Mouse (Mus musculus) A20 (cell line): ENCODE measurements at regions not wholly inside any gene's neighbourhood (a gene's known extent, or its start where the extent isn't known, plus 50 kb on each side); places are given as distances from the start of the nearest gene placed in this dataset.
A peak's percentile ranks its signal among the peaks of the same experiment; 100 is the strongest.

Source experiments
- DNase-seq: peaks from one replicate; pipeline ENCODE4 v3.0.0-alpha.2; 2011; ENCODE audit warnings: low read depth, low spot score

DNA sequence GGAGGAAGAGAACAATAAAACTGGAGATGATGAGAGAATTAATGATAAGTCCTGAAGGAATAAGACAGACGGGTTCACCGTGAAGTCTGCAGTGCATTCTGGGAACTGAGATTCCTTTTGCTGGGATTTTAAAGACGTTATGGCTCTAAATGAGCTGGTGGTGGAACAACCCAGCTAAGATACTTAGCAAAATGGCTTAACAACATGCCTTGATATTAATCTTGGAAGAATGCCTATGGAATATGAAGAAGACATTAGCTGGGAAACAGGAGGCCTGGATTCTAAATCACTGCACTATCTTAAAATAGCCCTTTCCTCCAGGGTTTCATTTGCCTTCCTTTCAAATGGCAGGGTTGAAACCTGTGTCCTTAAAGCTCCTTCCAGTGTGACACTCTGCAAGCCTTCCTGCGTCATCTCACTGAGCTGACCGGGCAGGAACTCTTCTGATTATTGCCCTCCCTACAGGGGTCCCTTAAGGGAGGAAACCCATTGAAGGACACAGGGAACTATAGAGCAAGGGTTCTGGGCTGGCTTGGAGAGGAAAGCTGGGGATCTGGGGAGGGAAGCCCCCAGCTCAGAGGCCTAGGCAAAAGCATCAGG is 323.9 kb upstream of the Trib2 start:
- DNase-seq: no peak

DNA sequence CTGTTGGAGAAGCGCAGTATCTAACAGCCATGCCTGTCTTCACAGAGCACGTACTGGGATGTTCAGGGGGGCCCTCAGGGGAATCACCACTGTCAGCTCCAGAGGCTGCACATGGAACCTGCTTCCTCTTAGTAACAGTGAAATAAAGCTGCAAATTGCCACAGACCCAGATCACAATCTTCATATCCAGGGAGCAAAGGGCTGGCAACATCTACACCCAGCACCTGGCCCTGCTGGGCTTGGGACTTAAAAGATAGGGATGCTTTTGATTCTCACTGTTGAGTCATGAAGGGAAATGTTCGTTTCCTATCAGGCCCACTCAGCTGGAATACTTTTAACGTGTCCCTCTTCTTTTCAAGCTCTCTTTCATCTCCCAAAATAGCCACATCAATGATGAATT is 322.4 kb upstream of the Trib2 start:
- no peak for DNase-seq

DNA sequence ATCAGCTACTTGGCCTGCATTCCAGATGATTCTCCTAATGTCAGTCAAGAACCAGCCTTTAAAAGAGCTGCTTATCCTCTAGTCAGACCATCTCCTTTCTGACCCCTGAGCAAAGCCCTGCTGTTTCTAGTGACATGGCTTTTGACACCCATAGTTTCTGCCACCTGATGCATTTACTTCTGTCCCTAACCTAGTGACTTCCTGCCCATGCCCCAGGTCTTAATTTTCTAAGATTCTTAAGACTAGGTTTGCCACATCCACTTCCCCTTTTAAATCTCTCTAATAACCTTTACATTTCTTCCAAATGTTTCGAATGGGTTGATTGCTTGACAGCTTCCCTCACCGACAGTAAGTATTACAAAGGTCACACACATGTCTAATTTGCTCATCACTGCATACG is 321.1 kb upstream of the Trib2 start:
- DNase-seq: peak; percentile 46

DNA sequence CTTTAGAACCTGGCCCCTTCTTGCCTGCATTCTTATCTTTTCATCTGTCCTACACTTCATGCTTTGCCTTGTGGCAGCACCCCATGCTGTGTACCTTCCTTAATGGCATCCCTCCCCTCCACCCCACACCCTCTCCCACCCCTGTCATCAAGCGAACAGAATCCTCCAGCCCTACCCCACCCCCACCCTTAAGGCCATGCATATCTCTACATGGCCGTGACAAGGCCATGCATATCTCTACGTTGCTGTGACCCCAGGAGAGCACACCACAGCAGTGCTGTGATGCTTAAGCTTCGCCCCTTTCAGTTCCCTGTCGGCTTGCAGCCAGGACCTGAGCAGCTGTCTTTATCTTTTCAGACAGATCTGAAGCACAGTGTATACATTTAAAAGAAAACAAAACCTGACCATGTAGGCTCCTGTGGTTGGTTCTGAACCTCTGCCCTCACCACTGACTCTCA is 319.5 kb upstream of the Trib2 start:
- peak; percentile 71 for DNase-seq

DNA sequence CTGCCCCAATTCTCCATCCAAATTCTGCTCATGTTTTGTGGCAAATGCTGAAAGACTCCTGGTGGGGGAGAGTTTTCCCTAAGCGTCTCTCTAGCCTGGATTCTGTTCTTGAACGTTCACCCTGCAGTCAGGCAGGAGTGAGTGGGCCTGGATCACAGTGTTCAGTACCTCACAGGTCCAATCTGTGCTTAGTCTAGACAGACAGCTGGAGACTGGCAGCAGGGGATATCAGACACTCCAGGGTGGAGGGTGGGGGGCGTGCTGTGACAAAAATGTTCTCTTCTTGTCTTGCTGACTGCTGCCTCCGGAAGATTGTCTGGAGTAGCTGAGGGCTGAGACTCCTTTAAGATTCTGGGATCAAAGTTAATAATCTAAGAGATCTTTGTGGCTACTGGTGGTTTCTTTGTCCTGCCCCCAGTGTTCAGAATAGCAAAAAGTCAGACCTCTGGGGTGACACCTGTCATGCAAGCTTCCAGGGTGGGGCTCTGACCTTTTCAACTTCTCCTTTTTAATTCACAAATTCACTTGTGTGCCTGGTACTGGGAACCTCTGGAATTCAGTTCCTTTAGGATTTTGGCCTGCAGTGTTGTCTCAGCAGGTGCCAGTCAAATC is 319.0 kb upstream of the Trib2 start:
- peak; percentile 64 for DNase-seq

DNA sequence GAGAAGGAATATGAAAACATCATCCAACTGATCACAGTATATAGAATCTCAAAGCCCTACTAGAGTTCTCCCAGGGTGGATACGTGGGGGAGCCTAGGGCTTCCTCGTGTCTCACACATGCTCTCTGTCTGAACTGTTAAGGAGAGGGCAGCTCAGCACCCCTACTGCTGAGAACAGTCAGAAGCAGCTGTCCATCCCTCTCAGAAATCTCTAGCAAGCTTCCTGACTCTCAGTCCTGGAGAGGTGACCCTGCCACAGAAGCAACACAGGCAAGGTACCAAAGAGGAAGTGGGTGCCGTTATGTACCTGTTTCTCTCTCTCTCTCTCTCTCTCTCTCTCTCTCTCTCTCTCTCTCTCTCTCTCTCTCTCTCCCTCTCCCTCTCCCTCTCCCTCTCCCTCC is 317.7 kb upstream of the Trib2 start:
- DNase-seq: peak; percentile 44

DNA sequence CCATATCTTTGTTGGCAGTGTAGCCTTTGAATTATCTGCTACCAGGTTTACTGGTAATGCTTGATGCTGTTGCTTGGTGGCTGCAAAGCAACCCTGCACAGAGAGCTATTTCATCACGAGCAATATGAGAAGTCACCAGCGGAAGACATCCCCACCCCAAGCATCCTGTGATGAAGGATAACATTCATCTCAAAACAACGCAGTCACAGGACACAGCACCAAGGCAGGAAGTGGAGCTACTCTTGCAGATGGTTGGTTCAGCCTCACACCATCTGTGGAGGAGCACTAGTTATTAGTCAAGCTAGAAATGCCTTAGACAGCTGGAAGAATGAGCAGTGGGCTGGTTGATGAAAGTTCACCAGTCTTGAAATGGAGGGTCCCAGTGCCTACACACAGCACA is 316.5 kb upstream of the Trib2 start:
- peak; percentile 71 for DNase-seq

DNA sequence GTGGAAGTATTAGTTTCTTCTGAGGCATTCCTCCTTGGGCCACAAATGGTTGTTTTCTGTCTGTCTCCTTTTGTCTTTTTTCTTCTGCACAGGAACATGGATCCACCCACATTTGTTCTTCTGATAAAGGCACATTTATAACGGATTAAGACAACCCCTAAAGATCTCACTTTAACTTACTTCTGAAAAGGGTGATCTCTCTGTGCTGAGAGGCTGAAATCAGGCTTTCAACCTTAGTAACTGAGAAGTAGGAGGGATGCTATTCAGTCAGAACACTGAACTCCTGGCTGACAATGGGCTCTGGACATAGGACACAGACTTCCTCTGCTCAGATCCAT is 315.0 kb upstream of the Trib2 start:
- no peak for DNase-seq

DNA sequence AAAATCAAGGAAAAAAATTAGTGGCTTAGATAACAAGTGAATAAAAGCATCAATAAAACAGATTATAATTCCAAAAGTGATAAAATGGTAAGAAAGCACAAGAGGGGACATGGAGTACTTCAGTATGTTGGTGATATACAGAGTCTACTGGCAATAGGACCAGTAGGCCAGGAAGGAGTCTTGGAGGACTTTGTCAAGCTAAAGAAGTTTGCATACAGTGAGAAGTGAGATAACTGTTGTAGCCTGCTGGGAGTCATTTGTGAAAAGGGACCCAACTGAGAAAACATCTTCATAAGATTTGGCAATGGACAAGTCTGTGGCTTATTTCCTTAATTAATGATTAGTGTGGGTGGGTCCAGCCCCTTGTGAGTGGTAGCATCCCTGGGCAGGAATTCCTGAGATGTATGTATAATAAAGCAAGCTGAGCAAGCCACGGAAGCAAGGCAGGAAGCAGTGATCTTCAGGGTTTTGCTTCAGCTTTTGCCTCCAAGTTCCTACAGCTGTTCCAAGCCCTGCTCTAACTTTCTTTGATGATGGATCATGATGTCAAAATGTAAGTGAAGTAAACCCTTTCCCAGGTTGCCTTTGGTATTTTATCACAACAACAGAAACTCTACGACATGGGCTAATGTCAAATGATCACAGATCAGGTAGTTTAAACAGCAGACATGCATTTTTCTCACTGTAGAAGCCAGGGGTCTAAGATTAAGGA is 314.5 kb upstream of the Trib2 start:
- DNase-seq: no peak

DNA sequence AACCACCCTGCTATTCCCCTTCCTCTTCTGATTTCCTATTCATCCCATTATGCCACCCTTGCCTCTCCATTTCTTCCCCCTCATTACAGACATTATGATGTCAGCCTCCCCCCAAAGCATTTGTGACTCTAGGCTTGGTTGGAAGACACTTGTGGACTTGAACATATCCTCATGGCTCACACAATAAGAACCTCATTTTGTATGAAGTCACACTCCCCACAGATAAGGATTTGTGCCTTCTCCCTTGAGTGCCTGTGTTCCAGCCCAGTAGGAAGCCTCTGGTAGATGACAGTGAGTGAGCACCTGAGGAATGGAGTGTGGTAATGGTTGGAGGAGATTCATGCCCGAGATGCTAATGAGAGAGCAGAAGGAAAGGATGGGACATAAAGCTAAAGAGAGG is 313.9 kb upstream of the Trib2 start:
- DNase-seq: no peak

DNA sequence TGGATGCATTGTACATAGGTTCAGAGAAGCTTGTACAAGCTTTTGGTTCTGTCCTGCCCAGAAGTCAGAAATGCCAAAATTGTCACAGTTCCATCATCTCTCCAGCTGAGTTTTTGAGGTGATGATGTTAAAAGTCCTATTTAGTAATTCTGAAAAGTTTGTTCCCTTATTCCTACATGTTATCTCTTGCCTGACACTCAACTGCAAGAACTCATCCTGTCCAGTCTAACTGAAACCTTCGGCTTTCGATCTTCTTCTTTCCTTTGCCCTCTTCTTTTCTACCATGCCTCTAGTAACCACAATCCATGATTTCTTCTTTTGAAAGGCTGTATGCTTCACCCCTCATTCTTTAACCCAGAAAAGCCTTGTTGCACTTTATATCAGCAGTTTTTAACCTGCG is 313.2 kb upstream of the Trib2 start:
- no peak for DNase-seq

DNA sequence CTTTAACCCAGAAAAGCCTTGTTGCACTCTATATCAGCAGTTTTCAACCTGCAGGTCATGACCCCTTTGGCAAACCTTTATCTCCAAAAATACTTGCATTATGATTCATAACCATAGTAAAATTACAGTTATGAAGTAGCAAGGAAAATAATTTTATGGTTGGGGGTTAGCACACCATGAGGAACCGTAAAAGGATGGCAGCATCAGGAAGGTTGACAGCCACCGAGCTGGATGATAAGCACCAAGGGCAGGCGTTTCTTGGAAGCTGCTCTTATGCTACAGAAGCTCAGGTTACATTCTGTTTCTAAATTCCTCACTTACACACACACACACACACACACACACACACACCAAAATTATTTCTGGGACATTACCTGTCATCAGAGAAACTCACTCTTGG is 312.5 kb upstream of the Trib2 start:
- DNase-seq: no peak

DNA sequence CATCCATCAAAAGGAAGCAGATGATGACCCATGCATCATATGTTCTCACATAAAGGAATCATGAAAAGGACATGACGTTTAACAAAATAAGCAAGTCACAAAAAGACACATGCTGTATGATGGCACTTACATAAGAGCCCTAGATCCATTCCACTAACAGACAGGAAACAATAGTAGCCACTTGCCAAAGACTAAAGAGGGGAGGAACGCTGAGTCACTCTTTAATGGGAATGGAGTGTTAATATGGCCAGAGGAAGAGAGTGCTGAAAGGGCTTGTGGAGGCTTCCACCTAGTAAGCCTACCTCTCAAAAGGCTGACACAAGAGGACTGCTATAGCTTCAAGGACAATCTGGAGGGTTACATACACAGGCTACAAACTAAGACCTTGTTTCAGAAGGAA is 308.2 kb upstream of the Trib2 start:
- no peak for DNase-seq

DNA sequence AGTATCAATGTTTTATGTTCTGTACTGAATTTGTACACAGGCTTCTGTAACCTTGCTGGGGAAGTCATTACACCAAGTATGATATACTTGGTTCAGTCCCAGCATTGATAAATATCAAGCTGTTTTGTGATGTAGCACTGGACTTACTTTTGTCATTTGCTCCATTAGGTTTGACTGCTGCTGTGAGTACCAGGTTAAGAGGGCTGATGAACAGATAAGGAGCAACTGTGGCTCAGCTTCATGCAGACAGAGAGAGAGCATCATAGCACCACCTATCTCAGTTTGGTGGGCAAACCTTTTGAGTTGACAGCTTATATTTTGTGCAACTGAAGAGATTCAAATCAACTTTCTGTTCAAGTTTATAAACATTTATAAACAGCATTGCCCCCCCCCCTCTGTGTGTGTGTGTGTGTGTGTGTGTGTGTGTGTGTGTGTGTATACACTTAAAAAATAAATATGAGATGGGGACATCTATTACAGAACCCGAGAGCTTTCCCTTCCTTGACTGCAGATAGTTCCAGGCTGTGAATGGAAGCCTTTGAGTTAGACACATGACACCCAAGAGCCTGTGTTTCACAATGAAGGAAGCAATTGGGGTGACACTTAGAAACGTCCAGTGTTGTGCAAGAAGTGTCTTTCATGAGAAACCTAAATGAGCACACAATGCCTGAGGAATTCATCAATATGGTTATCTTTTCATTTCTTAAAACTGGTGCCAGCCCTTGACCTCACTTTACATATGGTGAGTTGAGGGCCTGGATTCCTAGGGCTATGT is 305.8 kb upstream of the Trib2 start:
- DNase-seq: no peak

DNA sequence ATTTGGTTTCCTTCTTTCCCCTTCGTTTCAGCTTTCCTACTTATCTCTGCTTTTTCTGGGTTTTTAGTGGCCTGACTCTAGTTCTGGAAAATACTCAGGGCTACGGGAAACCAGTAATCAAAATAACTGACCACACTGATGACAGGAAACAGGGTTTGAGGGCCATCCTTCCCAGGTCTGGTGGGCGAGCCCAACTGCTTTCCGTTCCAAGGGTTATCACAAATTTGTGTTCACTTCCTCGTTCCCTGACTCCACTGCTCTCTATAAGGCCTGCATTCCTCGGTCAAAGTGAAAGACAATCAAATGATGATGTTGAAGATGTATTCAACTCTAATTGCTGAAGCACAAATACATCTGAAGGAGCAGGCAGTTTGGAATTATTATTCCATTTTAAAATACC is 305.1 kb upstream of the Trib2 start:
- no peak for DNase-seq

DNA sequence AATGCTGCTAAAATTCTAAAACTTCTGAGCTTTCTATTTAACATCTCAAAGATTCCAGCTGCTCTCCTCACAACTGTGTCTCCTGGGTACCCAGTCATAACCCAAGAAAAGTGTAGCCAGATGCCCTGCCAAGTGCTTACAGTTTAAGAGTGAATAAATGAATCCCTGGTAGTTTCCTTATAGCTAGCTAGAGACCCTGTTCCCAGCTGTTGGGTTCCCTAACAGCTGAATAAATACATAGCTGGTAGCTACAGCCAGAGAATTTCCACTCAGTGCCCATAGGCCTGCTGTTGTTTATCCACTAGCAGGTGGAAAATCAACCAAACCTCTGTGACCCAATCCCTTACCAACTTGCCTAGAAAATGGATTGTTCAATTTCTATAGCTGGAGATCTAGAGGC is 302.0 kb upstream of the Trib2 start:
- no peak for DNase-seq

DNA sequence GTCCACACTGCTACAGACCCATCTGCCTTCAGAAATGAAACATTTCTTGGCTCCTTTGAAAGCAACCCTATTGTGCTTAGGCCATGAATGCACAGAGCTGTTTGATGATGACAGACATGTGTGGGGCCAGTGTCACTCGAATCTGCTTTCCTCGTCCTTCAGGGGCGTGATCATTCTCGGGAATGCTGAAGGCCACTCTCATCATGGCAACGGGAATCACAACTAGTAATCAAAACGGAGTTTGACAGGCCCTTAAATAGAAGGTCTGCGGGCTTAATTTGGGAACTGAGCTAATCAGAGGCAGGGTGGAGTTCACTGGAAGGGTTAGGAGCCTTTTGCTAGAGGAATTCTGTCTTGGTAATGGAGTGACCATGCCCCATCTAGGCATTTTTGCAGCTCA is 290.2 kb upstream of the Trib2 start:
- DNase-seq: no peak

DNA sequence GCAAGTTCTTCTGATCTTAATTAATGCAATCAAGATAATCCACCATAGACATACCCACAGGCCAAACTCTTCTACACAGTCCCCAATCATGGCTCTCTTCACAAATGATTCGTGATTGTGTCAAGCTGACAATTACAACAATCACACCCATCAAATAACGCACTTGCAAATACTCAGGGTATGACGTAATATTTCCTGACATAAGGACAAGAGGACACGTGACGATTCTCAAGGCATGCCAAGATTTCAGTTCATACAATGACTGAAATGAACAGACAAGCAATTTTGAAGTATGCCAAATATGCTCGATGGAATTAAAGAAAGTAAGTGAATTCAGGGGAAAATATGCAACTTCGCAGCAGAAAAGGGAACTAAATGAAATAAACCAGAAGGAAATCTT is 282.1 kb upstream of the Trib2 start:
- DNase-seq: no peak

DNA sequence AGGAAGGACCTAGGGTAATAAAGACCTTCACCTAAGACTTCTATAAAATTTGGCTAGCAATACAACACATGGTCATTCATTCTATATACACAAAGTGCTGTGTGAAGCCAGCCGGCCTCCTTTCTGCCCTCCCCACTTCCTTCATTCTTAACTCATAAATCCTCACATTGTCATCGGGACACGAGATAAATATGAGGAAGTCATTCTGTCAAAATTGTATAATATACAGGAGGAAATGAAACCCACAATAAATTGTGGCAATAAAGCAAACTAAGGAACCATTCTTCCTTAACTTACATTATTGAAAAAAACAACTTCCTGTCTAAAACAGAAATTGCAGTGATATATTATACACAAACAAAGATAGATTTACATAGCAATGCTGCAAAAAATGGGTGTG is 275.9 kb upstream of the Trib2 start:
- DNase-seq: peak; percentile 13

DNA sequence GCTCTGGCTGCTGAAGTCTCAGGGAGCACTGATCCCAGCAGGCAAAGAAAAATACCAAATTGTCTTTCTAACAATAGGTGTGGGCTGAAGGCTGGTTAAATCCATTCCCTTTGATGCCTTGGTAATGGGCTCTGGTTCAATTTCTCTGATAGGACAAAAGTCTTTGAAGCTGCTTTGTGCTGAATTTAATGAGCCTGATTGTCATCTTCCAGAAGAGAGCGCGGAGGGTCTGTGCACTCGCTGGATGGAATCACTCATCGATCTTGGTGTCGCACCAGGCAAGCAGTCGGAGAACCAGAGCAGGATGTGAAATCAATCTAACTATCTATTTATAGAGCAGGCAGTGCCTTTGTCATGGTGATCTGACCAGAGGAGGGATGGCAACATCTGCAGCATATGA is 274.6 kb upstream of the Trib2 start:
- DNase-seq: no peak

DNA sequence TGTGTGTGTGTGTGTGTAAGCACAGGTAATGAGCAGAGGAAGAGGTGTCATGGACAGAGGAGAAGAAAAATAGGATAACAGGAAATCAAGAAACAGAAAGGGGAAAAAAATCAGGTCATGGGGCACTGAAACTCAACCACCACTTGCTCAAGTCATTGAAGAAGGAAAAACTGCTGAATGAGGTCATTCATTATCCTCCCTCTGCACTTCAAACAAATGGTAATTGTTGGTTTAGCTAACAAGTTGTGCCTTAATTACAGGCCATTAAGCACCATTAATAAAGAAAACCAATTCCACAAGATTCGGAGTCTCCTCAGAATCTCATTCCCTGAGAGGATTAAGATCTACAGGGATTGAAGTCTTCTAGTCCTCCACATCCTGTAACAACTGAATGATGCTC is 266.5 kb upstream of the Trib2 start:
- no peak for DNase-seq

DNA sequence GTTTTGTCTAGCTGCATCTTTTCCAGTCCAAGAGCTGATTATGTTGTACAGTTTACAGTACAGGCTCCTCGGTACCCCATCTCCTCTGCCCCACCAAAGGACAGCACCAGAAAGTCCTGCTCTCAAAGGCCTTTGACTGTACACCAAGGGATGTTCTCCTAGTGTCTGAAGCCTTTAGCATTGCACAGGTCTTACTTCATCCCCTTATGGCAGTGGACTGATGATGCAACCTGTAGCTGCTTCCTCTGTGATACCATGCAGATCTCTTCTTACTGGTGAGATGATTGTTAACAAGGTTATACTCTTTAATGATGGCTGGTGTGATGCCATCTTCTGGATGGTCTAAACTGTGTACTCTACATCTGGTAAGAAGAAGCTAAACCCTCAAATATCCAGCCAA is 260.5 kb upstream of the Trib2 start:
- DNase-seq: no peak

DNA sequence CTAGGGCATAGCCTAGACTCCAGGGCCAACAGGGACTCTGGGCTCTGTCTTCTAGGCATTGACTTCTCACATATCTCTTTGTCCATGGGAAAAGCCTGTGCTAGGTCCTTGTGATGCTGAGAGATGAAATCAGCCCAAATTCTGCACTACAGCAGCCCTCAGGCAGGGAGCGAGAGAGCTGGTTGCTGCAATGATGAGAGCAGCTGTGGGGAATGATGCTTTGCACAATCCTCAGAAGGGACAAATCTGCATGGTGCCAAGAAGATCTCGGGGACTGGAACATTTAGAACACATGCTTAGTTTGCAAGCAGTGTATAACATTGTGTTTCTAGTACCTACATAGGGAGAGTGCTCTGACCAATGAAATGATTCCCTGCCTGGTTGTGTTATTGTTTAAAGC is 259.2 kb upstream of the Trib2 start:
- DNase-seq: no peak
